Mouse (Mus musculus): ENCODE measurements around the gene Igsf9b. TPM values are rescaled to one million over a fixed set of nuclear protein-coding genes. Genes with fewer than 3 reads are reported as not detected.

The Igsf9b gene
- polyA plus RNA-seq, 1 experiment from 2014 or later, result 3.5 TPM

DNA sequence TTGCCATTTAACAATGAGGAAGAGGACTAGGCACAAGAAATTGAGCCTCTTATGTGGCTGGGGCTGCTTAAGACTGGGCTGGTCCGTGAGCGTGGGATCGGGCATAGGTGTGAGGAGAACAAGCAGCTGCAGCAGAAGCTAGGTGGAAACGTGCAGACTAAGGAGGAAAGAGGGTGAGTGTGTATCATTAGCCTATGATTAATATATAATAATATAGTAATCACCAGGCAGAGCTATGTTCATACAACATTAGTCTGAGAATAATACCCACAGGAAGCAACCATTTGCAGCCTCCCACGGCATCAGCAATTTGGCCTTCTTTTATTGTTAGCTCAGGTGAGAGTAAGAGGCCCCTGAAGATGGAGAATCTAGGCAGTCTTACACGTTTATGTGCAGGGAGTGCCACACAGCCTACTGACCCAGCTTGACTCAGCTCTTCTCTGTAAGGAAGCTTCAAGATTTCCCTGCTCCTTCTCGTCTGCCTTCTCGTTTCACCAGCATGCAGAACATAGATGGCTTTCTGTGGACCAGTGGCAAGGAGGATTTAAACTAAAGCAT is 22.6 kb upstream of the Igsf9b start:
- H3K4me3 ChIP-seq, result no peak overlapping the region
- H3K9me3 ChIP-seq, result no peaks in the 10 kb centered on the region
- 69% methylated on average over 8 of the region's 8 CpGs for WGBS
- no peaks in the 10 kb centered on the region for H3K4me1 ChIP-seq
- H3K36me3 ChIP-seq, result no peaks in the 10 kb centered on the region
- no peak for ATAC-seq (ENCODE audit: insufficient number of reproducible peaks, low FRiP score, low TSS enrichment, low read depth)
- no peak overlapping the region for H3K4me2 ChIP-seq
- no peak overlapping the region for H3K27ac ChIP-seq
- no peaks in the 10 kb centered on the region for H3K27me3 ChIP-seq
- no peak overlapping the region for H3K9ac ChIP-seq

DNA sequence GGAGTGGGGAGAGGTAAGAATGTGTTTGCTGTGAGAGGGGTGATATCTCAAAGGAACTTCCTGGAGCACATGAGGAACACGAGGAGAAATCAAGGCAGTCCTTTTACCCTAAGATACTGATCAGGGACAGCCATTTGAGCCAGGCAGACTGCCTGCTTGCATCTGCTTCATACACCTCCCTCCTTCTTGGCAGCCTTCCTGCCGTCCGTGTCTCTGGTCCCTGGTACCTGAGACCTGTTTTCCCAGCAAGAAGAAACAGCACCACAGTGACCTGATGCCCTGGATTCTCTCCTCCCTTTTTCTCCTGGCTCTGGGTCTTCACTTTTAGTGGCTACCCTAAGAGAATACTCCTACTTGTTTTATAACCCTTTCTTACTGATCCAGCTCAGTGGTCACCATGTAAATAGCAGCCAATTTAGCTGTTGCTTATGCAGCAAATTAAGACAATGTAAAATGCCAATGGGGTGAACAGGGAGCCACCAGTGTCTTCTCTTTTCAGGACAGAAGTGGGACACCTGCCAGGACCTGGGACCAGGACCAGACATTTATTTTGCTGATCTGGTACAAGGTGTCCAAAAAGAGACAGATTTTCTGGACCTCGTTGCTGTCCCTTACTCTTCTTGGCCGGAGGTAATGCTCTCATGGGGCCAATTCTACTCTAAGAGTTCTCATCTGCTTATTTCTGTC is 21.5 kb upstream of the Igsf9b start:
- Histone ChIP-seq H3K4me3 (no peak overlapping the region), H3K36me3 (no peaks in the 10 kb centered on the region), H3K9me3 (no peaks in the 10 kb centered on the region), H3K27me3 (no peaks in the 10 kb centered on the region), H3K27ac (no peak overlapping the region), H3K4me1 (no peaks in the 10 kb centered on the region), H3K4me2 (no peak overlapping the region), H3K9ac (no peak overlapping the region)
- WGBS, result 59% methylated on average over 5 of the region's 5 CpGs
- ATAC-seq (ENCODE audit: insufficient number of reproducible peaks, low FRiP score, low TSS enrichment, low read depth), result no peak

DNA sequence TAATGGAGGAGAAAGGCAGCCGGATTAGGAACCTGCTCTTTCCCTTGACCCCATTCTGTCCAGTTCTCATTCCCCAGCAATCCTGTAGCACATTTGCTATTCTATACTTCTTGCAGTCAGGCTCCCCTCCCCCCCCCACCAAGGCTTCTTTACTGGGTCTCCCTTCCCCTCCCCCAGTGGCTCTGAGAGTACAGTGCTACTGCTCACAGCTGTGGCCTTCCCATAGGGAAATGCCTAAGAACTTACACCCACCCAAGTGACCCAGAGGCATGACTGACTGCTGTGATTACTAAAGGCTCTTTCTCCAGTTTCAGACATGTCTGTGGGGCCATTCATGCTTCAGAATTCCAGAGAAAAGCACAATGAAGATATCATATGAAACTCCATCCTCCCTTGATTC is 20.0 kb upstream of the Igsf9b start:
- Histone ChIP-seq H3K27ac (no peak overlapping the region), H3K4me3 (no peak overlapping the region), H3K27me3 (no peaks in the 10 kb centered on the region), H3K9me3 (no peaks in the 10 kb centered on the region), H3K36me3 (no peaks in the 10 kb centered on the region), H3K4me1 (no peaks in the 10 kb centered on the region), H3K9ac (no peak overlapping the region), H3K4me2 (no peak overlapping the region)
- ATAC-seq (ENCODE audit: insufficient number of reproducible peaks, low FRiP score, low TSS enrichment, low read depth), result 0 out of 2 replicates have a peak, but pooled peaks have one; percentile 40
- WGBS, result 64% methylated on average over 1 of the region's 1 CpGs

DNA sequence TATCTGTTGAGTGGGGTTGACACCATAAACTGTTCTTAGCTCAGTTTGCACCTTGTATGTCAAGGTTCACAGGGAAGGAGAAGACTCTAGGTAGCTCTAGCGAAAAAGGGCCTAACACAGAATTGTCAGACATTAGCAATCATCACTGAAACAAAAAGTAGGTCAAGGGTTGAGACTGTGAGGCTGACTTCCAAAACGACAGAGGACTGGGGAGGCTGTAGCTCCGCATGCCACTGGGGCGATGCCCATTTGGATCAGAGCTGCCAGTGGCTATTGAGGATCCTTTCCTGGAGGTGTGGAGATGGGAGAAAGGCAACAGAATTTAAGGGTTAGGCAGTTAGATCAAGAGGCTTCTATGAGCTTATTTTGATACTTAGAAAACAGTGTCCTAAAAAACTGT is 18.0 kb upstream of the Igsf9b start:
- 78% methylated on average over 4 of the region's 4 CpGs for WGBS
- no peaks in the 10 kb centered on the region for H3K27me3 ChIP-seq
- ATAC-seq (ENCODE audit: insufficient number of reproducible peaks, low FRiP score, low TSS enrichment, low read depth), result no peak
- H3K4me2 ChIP-seq, result no peak overlapping the region
- no peaks in the 10 kb centered on the region for H3K36me3 ChIP-seq
- no peaks in the 10 kb centered on the region for H3K4me1 ChIP-seq
- no peak overlapping the region for H3K9ac ChIP-seq
- H3K9me3 ChIP-seq, result no peaks in the 10 kb centered on the region
- H3K27ac ChIP-seq, result no peak overlapping the region
- H3K4me3 ChIP-seq, result no peak overlapping the region

DNA sequence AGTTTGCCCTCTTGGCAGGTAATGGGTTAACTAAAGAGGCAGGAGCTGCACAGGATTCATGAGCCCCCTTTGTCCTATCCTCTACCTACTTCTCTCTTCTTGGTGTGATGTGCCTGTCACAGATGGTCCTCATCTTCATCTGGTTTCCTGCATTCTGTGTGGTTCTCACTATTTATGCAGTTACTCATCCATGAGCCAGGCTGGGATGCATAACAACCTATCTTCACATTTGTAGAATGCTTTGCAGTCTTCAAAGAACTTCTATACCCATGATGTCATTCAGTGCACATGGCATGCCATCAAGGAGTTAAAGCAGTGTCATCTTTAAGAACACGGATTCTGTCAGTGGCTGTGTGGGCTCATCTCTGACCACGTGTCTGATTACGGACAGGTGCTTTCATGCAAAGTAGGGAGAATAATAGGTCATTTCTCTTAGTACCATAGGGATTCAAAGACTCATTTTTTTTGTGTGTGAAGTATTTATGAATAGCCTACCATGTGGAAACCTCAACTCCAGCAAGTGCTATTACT is 13.2 kb upstream of the Igsf9b start:
- no peak for ATAC-seq (ENCODE audit: insufficient number of reproducible peaks, low FRiP score, low TSS enrichment, low read depth)
- WGBS, result 67% methylated on average over 3 of the region's 3 CpGs
- peaks cover 20% of the 10 kb centered on the region for H3K4me1 ChIP-seq
- H3K9me3 ChIP-seq, result no peaks in the 10 kb centered on the region
- no peaks in the 10 kb centered on the region for H3K27me3 ChIP-seq
- no peaks in the 10 kb centered on the region for H3K36me3 ChIP-seq
- no peak overlapping the region for H3K4me2 ChIP-seq
- H3K9ac ChIP-seq, result no peak overlapping the region
- H3K4me3 ChIP-seq, result no peak overlapping the region
- no peak overlapping the region for H3K27ac ChIP-seq

DNA sequence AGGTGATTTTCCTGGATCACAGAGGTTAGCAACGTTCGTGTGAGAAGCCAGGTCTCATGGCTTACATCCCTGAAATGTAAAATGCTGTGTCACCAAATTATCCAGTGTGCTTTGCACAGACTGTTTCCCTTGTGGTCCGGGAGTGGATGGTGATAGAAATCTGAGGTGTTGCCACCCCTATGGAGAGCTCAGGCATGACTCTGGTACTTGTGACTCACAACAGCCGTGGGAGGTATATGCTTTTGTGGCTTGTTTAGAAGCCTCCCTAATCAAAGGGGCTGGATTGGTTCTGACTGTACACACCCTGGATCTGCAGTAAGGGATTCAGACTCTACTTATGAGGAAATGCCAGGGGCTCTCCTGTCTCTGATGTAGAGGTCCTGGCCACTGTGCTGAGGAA is 12.7 kb upstream of the Igsf9b start:
- Histone ChIP-seq H3K9me3 (no peaks in the 10 kb centered on the region), H3K9ac (no peak overlapping the region), H3K27ac (no peak overlapping the region), H3K4me3 (no peak overlapping the region), H3K4me2 (no peak overlapping the region), H3K4me1 (peaks cover 20% of the 10 kb centered on the region), H3K36me3 (no peaks in the 10 kb centered on the region), H3K27me3 (no peaks in the 10 kb centered on the region)
- ATAC-seq (ENCODE audit: insufficient number of reproducible peaks, low FRiP score, low TSS enrichment, low read depth), result no peak
- 67% methylated on average over 4 of the region's 4 CpGs for WGBS

DNA sequence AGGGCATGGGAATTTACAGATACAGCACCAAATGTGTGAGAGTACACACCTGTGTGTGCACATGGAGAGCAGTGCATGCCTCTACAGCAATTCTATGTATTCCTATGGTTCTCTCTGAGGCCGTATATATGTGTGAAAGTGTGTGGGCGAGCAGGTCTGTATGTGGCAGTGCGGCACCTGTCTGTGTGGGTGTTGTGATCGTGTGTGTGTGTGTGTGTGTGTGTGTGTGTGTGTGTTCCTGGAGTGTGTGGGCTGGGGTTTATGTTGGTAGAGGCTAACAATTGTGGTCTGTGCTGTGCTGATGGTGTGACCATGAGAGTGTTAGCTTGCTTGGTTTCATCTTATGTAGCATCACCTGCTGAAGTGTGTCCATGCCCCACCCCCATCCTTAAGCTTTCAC is 12.1 kb upstream of the Igsf9b start:
- no peaks in the 10 kb centered on the region for H3K36me3 ChIP-seq
- H3K27me3 ChIP-seq, result no peaks in the 10 kb centered on the region
- H3K9ac ChIP-seq, result no peak overlapping the region
- no peak for ATAC-seq (ENCODE audit: insufficient number of reproducible peaks, low FRiP score, low TSS enrichment, low read depth)
- no peak overlapping the region for H3K4me2 ChIP-seq
- no peak overlapping the region for H3K27ac ChIP-seq
- H3K4me3 ChIP-seq, result no peak overlapping the region
- WGBS, result 76% methylated on average over 4 of the region's 4 CpGs
- H3K4me1 ChIP-seq, result peaks cover 20% of the 10 kb centered on the region
- H3K9me3 ChIP-seq, result no peaks in the 10 kb centered on the region

DNA sequence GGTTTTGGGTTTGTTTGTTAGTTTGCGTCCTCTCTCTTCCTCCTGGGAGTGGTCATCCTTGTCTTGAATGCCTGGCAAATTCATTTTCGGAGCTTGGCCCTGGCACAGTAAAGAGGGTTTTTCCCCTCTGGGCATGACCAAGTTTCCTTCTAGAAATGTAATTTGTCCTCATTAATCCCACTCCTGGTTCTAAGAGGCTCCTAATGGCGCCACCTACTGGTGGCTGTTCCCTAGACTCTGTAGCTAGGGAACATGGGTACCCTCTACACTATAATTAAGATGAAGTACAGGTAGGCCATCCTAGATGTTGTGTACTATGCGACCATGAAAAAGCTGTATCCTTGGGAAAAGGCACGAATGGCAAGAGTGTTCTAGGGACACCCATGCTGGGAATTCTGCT is 11.6 kb upstream of the Igsf9b start:
- H3K4me2 ChIP-seq, result no peak overlapping the region
- H3K9me3 ChIP-seq, result no peaks in the 10 kb centered on the region
- no peak for ATAC-seq (ENCODE audit: insufficient number of reproducible peaks, low FRiP score, low TSS enrichment, low read depth)
- no peaks in the 10 kb centered on the region for H3K27me3 ChIP-seq
- H3K4me3 ChIP-seq, result no peak overlapping the region
- H3K9ac ChIP-seq, result no peak overlapping the region
- H3K27ac ChIP-seq, result no peak overlapping the region
- 38% methylated on average over 5 of the region's 5 CpGs for WGBS
- peaks cover 20% of the 10 kb centered on the region for H3K4me1 ChIP-seq
- H3K36me3 ChIP-seq, result no peaks in the 10 kb centered on the region

DNA sequence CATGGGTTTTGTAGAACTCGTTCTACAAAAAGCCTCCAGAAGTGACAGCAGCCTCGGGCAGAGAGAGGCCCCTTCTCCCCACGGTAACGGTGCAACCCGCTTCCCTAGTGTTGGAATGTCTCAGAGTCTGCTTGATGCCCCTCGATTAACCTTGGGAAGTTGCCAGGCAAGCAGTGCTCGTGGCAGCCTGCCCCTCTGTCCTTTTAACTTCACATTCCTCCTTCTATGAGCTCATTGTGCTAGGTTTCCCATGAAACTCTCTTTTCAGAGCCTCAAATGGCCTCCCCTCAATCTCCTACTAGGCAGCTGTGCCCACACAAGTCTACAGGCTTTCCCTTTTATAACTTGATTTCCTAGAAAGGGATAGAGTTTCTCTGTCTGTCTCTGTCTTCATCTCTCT is 10.6 kb upstream of the Igsf9b start:
- Histone ChIP-seq H3K9me3 (no peaks in the 10 kb centered on the region), H3K4me1 (peaks cover 20% of the 10 kb centered on the region), H3K4me2 (0 out of 2 replicates have a peak overlapping the region, but pooled peaks have one; percentile 2), H3K9ac (no peak overlapping the region), H3K27ac (no peak overlapping the region; the same call in 1 of the 2 replicates), H3K4me3 (no peak overlapping the region), H3K27me3 (no peaks in the 10 kb centered on the region), H3K36me3 (no peaks in the 10 kb centered on the region)
- peak; percentile 51; the same call in 1 of the 2 replicates for ATAC-seq (ENCODE audit: insufficient number of reproducible peaks, low FRiP score, low TSS enrichment, low read depth)
- WGBS, result 12% methylated on average over 7 of the region's 7 CpGs

DNA sequence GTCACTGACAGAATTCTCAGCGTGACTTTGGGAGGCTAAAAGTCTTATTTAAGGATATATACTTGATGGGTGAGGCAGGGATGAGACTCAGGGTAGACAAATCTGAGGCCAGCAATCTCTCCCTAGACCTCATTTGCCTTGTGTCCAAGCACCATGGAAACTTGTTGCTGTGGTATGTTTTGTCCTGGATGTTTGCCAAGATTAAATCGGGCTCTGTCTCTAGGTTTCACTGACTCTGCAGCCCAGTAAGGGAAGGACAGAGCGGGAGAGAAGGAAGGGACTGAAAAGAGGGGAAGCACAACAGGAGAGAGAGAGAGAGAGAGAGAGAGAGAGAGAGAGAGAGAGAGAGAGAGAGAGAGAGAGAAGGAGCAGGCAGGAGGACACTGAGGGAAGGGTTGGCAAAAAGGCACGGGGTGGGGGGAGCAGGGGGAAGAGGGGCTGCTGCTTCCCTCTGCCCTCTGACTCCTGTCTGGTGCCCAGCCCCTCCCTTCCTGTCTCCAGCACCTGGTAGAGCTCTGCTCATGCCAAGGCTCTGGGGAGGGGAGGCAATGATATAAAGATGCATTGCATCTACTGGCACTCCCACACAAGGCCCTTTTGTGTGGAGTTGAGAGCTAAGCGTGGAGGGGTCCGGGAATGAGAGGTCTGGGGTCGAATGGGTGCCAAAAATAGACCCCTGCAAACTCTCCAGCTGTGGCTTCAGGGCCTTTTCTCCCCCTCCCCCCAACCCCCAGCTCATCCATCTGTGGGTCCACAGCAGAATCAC is 9.3 kb upstream of the Igsf9b start:
- 37% methylated on average over 6 of the region's 7 CpGs for WGBS
- peak overlapping the region; percentile 61 for H3K27ac ChIP-seq
- ATAC-seq (ENCODE audit: insufficient number of reproducible peaks, low FRiP score, low TSS enrichment, low read depth), result peak; percentile 17

DNA sequence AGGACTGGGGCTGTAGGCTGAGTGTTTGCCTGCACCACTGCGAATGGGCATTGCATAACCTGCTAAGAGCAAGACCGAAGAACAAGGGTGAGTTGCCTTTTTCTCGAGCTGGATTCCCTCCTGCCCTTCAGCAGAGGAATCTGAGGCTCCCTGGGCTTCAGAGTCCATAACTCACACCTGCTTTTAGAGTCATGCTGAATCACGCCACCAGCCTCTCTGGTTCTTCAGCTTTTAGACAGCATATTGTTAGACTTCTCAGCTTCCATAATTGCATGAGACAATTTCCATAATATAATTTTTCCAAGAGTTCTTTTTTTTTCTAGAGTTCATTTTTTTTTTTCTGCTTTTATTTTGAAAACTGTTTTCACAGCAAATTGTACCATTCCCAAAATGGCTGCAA is 4.6 kb upstream of the Igsf9b start:
- 58% methylated on average over 4 of the region's 4 CpGs for WGBS
- Histone ChIP-seq H3K27ac (no peak overlapping the region), H3K4me2 (no peak overlapping the region), H3K27me3 (peaks cover 15% of the 10 kb centered on the region), H3K4me3 (no peak overlapping the region), H3K9ac (no peak overlapping the region), H3K36me3 (no peaks in the 10 kb centered on the region), H3K4me1 (peaks cover 16% of the 10 kb centered on the region), H3K9me3 (no peaks in the 10 kb centered on the region)
- no peak for ATAC-seq (ENCODE audit: insufficient number of reproducible peaks, low FRiP score, low TSS enrichment, low read depth)

More for the DNA sequence above, 9.3 kb upstream of the Igsf9b start:
- Histone ChIP-seq H3K9ac (no peak overlapping the region), H3K27me3 (no peaks in the 10 kb centered on the region), H3K36me3 (no peaks in the 10 kb centered on the region), H3K4me2 (no peak overlapping the region), H3K4me3 (no peak overlapping the region), H3K4me1 (peaks cover 20% of the 10 kb centered on the region), H3K9me3 (no peaks in the 10 kb centered on the region)

All from limb, embryonic 15.5 days (tissue).